ENCODE assay signal across 8 mouse cellular contexts in the genomic region with DNA sequence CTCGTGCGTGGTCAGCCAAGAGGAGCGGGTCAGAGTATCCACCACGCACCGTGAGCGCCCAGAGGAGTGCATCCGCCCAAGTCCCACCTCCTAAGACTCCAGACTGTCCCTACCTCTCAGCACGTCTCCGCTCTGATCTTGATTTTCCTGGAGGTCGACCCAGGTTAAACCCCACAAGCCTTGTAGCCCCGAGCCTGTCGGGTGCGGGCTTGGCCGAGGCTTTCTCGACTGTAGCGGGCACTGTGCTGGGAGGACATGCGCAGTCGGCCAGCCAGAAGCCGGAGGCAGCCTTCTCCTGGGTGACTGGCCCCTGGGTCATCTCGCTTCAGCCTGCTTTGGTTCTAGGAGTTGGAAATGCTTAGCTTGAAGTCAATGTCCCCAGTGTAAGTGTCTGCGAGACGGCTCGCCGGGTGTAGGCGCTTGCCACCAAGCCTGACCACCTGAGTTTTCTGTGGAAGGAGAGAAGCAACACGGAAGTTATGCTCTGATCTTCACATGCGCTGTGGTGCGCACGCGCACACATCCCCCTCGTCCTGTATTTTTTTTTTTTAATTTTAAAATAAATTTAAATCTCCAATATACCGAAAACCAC. TPM values are rescaled to one million over a fixed set of nuclear protein-coding genes. Genes with fewer than 3 reads are reported as not detected.
DNase-seq lines count a peak whose midpoint lies in the region; ATAC-seq and TF ChIP-seq lines count a peak whose summit lies in the region.

No protein-coding gene starts in this region.

- intact Hi-C loops in left cerebral cortex, postnatal 10 days (cut with DNase I), result loop anchor here (10.0 kb wide), 2 partner anchors 95 to 685 kb away; partner anchors contain the start of genes Anxa8 and Wapl

- no peak overlapping the region for H3K27ac ChIP-seq in cerebellum, adult 2 months (ENCODE audit: insufficient read depth, low read length)
- H3K27ac ChIP-seq in hindbrain, embryonic 11.5 days (ENCODE audit: low read depth, low read length), result no peak overlapping the region
- no peak overlapping the region for H3K27ac ChIP-seq in midbrain, embryonic 14.5 days (replicated peaks; ENCODE audit: low read depth, low read length)
- H3K27ac ChIP-seq in stomach, embryonic 16.5 days (ENCODE audit: low read length), result no peak overlapping the region; the same call in 1 of the 2 replicates

- peak overlapping the region; percentile 57 for H3K9ac ChIP-seq in hindbrain, embryonic 11.5 days (ENCODE audit: low read depth, low read length)
- peak overlapping the region; percentile 56 for H3K9ac ChIP-seq in midbrain, embryonic 14.5 days (replicated peaks; ENCODE audit: low read length)
- peak overlapping the region; percentile 69 for H3K9ac ChIP-seq in stomach, embryonic 16.5 days (ENCODE audit: low read length)

- DNase-seq in cerebellum, adult 2 months, result peak; percentile 34 to 45
- DNase-seq in cerebellum, adult 11-12 months, result no peak
- DNase-seq in G1E (ENCODE audit: low spot score), result no peak
- DNase-seq in embryo, embryonic 9.5 days (ENCODE audit: extremely low spot score), result peak; percentile 59
- DNase-seq in hindbrain, embryonic 11.5 days (ENCODE audit: low spot score), result peak; percentile 66
- peak; percentile 15 to 45 for DNase-seq in left cerebral cortex, postnatal 10 days (ENCODE audit: extremely low spot score in 1 of 2, low spot score in 2 of 2)
- DNase-seq in midbrain, embryonic 14.5 days, result peak; percentile 62

- H3K4me1 ChIP-seq in cerebellum, adult 2 months (ENCODE audit: control insufficient read depth, insufficient read depth, low read length), result no peaks in the 10 kb centered on the region
- H3K4me1 ChIP-seq in G1E (ENCODE audit: insufficient read depth, low read depth, low read length), result peaks cover 30% of the 10 kb centered on the region
- H3K4me1 ChIP-seq in hindbrain, embryonic 11.5 days (replicated peaks; ENCODE audit: control insufficient read depth, insufficient read depth, low read length), result no peaks in the 10 kb centered on the region
- H3K4me1 ChIP-seq in midbrain, embryonic 14.5 days (ENCODE audit: control insufficient read depth, insufficient read depth, low read length), result 0 out of 2 replicates have a peak, but pooled peaks cover 3% of the 10 kb centered on the region
- no peaks in the 10 kb centered on the region for H3K4me1 ChIP-seq in stomach, embryonic 16.5 days (ENCODE audit: control insufficient read depth, insufficient read depth, low read length)

- 18% methylated on average over 32 of the region's 32 CpGs for WGBS in cerebellum, adult 2 months
- WGBS in hindbrain, embryonic 11.5 days, result 16% methylated on average over 32 of the region's 32 CpGs
- WGBS in midbrain, embryonic 14.5 days, result 16% methylated on average over 32 of the region's 32 CpGs
- 14% methylated on average over 32 of the region's 32 CpGs for WGBS in stomach, embryonic 16.5 days

- peak overlapping the region; percentile 45 for H3K4me3 ChIP-seq in cerebellum, adult 2 months (replicated peaks; ENCODE audit: insufficient read depth, low read depth, low read length)
- peak overlapping the region; percentile 68; the same call in 1 of the 2 replicates for H3K4me3 ChIP-seq in G1E (ENCODE audit: low read depth, low read length)
- peak overlapping the region; percentile 47 for H3K4me3 ChIP-seq in hindbrain, embryonic 11.5 days (ENCODE audit: low read depth, low read length)
- H3K4me3 ChIP-seq in midbrain, embryonic 14.5 days (replicated peaks; ENCODE audit: low read depth, low read length), result peak overlapping the region; percentile 53
- peak overlapping the region; percentile 44 for H3K4me3 ChIP-seq in stomach, embryonic 16.5 days (replicated peaks; ENCODE audit: low read length)

- TF ChIP-seq POLR2A in cerebellum, adult 2 months (IDR thresholded peaks at IDR 0.05; ENCODE audit: borderline replicate concordance, insufficient read depth, low read length), result no peak

- peak overlapping the region; percentile 83 for H3K4me2 ChIP-seq in hindbrain, embryonic 11.5 days (replicated peaks; ENCODE audit: low read depth, low read length)
- peak overlapping the region; percentile 98 for H3K4me2 ChIP-seq in midbrain, embryonic 14.5 days (ENCODE audit: low read length)
- H3K4me2 ChIP-seq in stomach, embryonic 16.5 days (ENCODE audit: low read depth, low read length), result peak overlapping the region; percentile 98

- no peak for TF ChIP-seq CTCF in cerebellum, adult 2 months (IDR thresholded peaks at IDR 0.05; ENCODE audit: borderline replicate concordance, insufficient read depth, low read depth, low read length)
- TF ChIP-seq CTCF in G1E (IDR thresholded peaks at IDR 0.05; ENCODE audit: low read depth, low read length), result no peak

- no peak for ATAC-seq in G1E (ENCODE audit: extremely low read depth, insufficient number of reproducible peaks, low FRiP score, poor library complexity, severe bottlenecking)
- peak; percentile 68 for ATAC-seq in hindbrain, embryonic 11.5 days (ENCODE audit: low FRiP score)
- peak; percentile 76 for ATAC-seq in midbrain, embryonic 14.5 days (ENCODE audit: low FRiP score, low TSS enrichment)
- peak; percentile 56; the same call in 1 of the 2 replicates for ATAC-seq in stomach, embryonic 16.5 days (ENCODE audit: insufficient read depth, low FRiP score)

- no peaks in the 10 kb centered on the region for H3K27me3 ChIP-seq in cerebellum, adult 2 months (ENCODE audit: control insufficient read depth, insufficient read depth, low read length)
- H3K27me3 ChIP-seq in G1E (ENCODE audit: insufficient read depth, low read length), result peaks cover 29% of the 10 kb centered on the region
- H3K27me3 ChIP-seq in hindbrain, embryonic 11.5 days (ENCODE audit: control insufficient read depth, insufficient read depth, low read length), result no peaks in the 10 kb centered on the region
- no peaks in the 10 kb centered on the region for H3K27me3 ChIP-seq in midbrain, embryonic 14.5 days (ENCODE audit: control insufficient read depth, insufficient read depth, low read length)
- H3K27me3 ChIP-seq in stomach, embryonic 16.5 days (ENCODE audit: control insufficient read depth, insufficient read depth, low read length), result no peaks in the 10 kb centered on the region

- no peaks in the 10 kb centered on the region for H3K36me3 ChIP-seq in G1E (replicated peaks)
- no peaks in the 10 kb centered on the region for H3K36me3 ChIP-seq in hindbrain, embryonic 11.5 days (ENCODE audit: control insufficient read depth, insufficient read depth, low read length)
- no peaks in the 10 kb centered on the region for H3K36me3 ChIP-seq in midbrain, embryonic 14.5 days (ENCODE audit: control insufficient read depth, insufficient read depth, low read length)
- no peaks in the 10 kb centered on the region for H3K36me3 ChIP-seq in stomach, embryonic 16.5 days (ENCODE audit: control insufficient read depth, insufficient read depth, low read length)

- no peaks in the 10 kb centered on the region for H3K9me3 ChIP-seq in G1E (replicated peaks)
- H3K9me3 ChIP-seq in hindbrain, embryonic 11.5 days (ENCODE audit: control insufficient read depth, low read length), result no peaks in the 10 kb centered on the region
- no peaks in the 10 kb centered on the region for H3K9me3 ChIP-seq in midbrain, embryonic 14.5 days (ENCODE audit: control insufficient read depth, low read length)
- no peaks in the 10 kb centered on the region for H3K9me3 ChIP-seq in stomach, embryonic 16.5 days (replicated peaks; ENCODE audit: control insufficient read depth, low read length)

RNA-seq across cellular contexts. Expression of gene Grid1, which starts 50.2 kb away (rescaled TPM):
- 13.0 and 13.3 TPM in 2 replicates for polyA plus RNA-seq in cerebellum, adult 2 months (2012; rRNA removed)
- total RNA-seq in G1E (2014; fragmentation: Nextera tagmentation) (not detected in 2 replicates), G1E (2017) (0.05 and 0.23 TPM in 2 replicates)
- not detected in 2 replicates for polyA plus RNA-seq in G1E (2012)
- polyA plus RNA-seq in hindbrain, embryonic 11.5 days (2014; fragmentation: Nextera tagmentation; extraction: Ambion mirVana), result 0.54 TPM in 2 replicates
- total RNA-seq in left cerebral cortex, postnatal 10 days (2021), result 10 to 100 TPM; 48.2 to 49.7 TPM
- polyA plus RNA-seq in midbrain, embryonic 14.5 days (2014; fragmentation: Nextera tagmentation; extraction: Ambion mirVana), result 4.9 and 5.1 TPM in 2 replicates
- 0.57 and 0.92 TPM in 2 replicates for polyA plus RNA-seq in stomach, embryonic 16.5 days (2015; fragmentation: Nextera tagmentation; extraction: Ambion mirVana)

Comparison
In these comparisons a context has a peak if more than half of its experiments do, and no peak if none do; other contexts are left out.
1. DNase-seq: peak in cerebellum, adult 2 months (2 of 2), embryo, embryonic 9.5 days (single experiment), hindbrain, embryonic 11.5 days (single experiment), left cerebral cortex, postnatal 10 days (2 of 2) and midbrain, embryonic 14.5 days (single experiment); none in cerebellum, adult 11-12 months (single experiment) and G1E (single experiment).
2. Peak in every context shown above with its lines, with median percentiles within 50 percentile points of each other: H3K4me3 ChIP-seq, H3K4me2 ChIP-seq and H3K9ac ChIP-seq.